Mouse (Mus musculus) cerebellum, postnatal 36 days (tissue): ENCODE results near the gene Rnf126.

Experiments used
- DNase-seq, 2 experiments: peaks; one replicate each; pipeline ENCODE4 v3.0.0; 2021 to 2022; ENCODE audit warnings: mixed read lengths in 2 of 2

Rnf126 gene

GRCm38 (mm10) chr10:79766508-79767325, at the start of gene Rnf126:
Gene Rnf126 (minus strand): TSS chr10:79766952.
- DNase-seq = peak; percentile 99 to 100

DNA sequence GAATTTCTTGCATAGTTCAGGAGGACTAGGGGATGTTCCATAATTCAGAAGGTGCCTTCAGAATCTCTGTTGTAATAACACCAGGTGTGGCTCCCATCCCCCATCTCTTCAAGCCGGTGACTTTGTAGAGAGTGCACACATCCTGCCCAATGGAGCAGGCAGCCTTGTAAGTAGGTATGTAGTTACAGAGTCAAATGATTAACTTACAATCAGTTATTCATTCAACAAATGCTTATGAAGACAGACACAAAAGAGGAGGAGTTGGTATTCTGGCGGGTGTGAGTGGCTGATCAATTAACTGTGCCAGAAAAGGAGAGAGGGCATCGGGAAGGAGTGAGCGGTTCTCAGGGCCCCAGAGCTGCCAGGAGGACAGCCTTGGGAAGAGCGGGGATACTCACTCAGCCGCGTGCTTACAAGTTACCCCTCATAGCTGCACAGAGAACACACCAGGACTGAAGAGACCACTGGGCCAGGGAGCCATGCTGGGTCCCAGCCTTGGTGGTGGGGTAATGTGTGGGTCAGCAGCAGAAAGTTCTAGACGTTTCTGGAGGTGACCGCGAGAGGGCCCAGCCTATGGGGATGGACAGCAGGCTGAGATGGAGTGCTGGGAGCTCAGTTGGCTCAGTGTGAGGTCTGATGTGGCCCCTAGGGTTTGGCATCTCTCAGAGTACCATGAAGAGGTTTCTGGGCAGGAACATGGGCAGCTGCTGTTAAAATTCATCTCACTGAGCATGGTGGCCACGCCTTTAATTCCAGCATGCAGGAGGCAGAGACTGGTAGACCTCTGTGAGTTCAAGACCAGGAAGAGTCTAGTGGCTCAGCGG, 49.1 kb upstream of the Rnf126 start:
- no peak for DNase-seq

DNA sequence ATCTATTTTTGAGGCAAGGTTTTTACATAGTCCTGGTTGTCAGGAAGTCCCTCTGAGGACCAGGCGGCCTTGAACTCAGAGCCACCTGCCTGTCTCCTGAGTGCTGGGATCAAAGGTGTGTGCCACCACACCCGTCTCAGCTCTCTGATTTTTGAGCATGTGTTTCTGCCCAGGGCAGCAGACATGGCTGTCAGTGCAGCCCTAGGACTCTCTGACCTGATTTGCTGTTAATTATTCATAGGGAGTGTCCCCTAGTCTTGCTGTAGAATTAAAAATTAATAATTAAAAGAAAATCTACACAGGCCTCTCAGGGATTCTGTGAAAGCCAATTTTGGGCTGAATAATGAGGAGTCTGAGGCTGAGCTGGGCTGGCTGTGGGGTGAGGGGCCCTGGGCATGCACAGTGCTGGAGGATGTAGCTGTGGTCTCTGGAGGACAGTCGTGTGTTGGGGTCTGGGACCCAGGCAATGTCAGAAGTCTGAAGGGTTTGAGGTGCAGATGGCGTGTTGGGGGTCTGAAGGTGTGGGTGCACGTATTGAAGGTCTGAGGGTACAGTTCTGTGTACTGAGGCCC, 47.6 kb upstream of the Rnf126 start:
- DNase-seq = no peak

DNA sequence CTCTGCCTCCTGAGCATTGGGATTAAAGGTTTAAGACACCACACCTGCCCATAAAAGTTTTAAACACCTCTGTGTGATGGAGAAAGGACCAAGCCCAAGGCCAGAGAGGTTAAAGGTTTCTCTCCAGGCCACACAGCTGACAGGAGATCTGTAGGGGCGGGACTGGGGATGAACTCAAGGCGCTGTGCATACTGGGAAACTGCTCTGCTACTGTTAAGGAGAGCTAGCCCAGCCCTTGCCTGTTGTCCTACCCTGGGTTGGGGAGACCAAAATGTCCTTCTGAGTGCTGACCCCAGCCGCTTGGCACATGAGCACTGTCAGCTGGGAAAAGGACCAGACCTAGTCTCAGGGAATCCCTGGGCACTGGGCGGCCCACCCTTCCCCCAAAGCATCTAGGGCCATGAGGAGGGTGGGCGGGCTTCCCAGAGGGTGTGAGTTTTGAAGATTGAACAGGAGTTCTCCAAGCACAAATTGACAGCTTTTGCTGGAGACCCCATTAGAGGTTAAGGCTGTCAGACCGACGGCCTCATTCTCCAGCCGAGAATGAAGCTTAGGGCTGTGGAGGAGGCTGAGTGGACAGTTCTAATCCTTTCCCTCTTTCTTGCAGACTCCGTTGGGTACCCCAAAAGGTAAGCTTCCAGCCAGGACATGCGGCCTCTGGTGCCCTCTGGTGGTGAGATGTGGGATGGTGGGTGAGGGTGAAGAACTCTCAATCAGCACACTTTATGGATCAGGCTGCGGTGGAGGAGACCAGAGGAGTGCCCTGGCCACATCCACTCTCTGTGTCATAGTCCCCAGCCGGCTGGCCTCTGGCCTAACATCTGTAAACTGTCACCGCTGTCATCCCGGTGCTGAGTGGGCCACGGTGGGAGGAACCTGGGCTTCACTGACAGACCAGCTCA, 45.2 kb upstream of the Rnf126 start:
- peak; percentile 90 to 92 for DNase-seq

- no peak for DNase-seq
Observed at GRCm38 (mm10) chr10:79808728-79809127, 42.0 kb upstream of the Rnf126 start.

GRCm38 (mm10) chr10:79807826-79808225, 41.1 kb upstream of the Rnf126 start:
- DNase-seq = peak; percentile 54 to 62

GRCm38 (mm10) chr10:79806972-79807371, 40.2 kb upstream of the Rnf126 start:
- DNase-seq = no peak

- DNase-seq = no peak
Observed at GRCm38 (mm10) chr10:79806331-79806730, 39.6 kb upstream of the Rnf126 start.

GRCm38 (mm10) chr10:79805636-79806035, 38.9 kb upstream of the Rnf126 start:
- DNase-seq = no peak

DNA sequence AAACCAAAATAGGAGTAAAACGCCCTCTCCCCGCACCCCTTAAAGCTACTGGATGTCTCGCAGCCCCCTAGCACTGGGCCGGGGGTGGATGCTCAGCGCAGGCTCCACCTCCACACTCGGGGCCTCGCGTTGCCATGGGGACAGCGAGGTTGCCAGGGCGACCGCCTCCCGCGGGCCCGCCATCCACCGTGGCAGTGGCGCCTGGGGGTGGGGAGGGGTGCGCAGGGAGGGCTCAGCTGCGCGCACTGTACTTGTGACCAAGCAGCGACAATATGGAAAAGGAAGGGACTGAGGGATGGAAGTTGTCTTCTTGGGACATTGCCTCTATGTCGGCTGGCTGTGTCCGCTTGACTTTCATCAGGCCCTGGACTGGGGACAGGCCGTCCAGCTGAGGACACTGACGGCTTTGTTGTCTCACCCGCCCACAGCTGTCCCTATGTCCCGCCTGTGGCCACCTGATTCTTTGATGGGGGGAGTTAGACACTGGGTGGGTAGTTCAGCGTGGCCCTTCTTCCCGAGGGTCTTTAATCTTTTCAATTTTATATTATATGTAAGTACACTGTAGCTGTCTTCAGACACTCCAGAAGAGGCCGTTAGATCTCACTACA, 37.1 kb upstream of the Rnf126 start:
- peak; percentile 55 to 69 for DNase-seq

DNA sequence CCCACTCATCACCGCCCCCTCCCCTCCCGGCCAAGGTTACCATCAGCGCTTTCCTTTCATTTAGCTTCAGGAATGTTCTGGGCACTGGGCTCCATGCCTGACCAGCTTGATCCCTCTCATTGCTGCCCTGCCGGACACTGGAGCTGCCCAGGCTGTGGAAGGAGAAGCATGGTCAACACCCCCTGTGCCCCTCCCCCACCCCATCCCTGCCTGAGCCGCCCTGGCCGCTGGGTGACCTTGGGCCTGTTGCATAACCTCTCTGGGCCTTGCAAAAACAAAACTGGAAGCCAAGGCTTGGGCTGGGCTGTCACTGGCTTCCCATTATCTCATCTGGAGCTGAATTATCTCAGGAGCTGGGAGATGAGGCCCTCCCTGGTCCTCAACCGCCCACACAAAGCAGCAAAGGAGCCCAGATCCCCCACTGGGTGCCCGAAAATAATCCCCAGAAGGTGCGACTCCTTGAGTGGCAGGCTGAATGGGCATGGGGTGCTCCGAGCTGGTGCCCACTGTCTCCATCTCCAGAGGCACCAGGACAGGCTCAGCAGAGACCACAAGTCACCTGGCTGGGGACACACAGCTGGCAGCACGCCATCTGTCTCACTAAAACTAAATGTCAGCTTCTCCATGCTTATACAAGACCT, 35.7 kb upstream of the Rnf126 start:
- peak; percentile 33 to 35 for DNase-seq

DNA sequence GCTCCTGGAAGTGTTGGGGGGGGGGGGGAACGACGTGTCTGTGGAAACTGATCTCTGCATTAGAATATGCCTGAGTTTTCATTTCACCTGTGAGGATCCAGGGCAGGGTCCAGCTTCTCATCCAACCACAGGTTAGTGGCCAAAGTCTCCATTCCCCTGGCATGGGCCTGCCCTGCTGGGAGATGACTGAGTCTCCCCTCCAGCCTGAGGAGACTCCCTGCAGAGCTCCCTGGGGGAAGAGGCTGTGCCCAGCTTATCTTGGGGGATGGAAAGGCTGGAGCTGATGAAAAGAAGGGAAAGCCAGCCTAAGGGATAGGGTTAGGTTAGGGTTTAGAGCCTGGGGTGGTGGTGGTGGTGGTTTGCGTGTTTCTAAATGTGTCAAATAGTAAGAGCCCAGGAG, 35.1 kb upstream of the Rnf126 start:
- no peak for DNase-seq

- DNase-seq = no peak
Observed at GRCm38 (mm10) chr10:79800508-79800907, 33.8 kb upstream of the Rnf126 start.

- no peak for DNase-seq
Observed at GRCm38 (mm10) chr10:79798289-79798928, 31.7 kb upstream of the Rnf126 start.

DNA sequence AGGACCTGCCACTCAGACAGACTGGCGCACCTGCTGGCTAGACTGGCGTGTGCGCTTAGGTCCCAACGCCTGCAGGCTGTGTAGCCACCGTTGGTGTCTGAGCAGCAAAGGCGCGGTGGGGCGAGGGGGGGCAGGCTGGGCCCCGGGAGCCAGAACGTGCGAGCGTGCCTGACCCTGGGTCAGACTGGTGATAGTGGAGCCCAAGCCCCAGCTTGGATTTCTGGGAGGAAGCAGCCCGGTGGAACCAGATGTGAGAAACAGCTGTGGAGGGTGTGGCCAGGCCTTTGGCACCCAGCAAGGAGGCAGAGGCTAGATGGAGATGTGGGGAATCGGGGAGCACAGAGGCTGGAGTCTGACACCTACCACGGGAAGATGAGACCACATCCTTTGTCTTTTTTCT, 30.6 kb upstream of the Rnf126 start:
- DNase-seq = no peak

DNA sequence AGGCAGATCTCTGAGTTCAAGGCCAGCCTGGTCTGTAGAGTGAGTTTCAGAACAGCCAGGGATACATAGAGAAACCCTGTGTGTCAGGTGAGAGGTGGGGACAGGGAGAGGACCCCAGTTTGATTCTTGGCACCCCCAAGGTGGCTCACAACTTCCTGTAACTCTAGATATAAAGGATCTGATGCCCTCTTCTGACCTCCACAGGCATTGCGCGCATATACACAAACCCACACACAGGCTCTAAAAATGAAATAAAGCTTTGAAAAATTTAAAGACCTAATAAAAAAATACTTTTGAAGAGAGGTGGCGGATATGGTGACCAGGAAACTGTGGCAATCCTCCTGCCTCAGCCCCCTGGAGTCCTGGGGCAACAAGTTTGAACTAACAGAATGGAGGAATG, 29.2 kb upstream of the Rnf126 start:
- DNase-seq = no peak

DNA sequence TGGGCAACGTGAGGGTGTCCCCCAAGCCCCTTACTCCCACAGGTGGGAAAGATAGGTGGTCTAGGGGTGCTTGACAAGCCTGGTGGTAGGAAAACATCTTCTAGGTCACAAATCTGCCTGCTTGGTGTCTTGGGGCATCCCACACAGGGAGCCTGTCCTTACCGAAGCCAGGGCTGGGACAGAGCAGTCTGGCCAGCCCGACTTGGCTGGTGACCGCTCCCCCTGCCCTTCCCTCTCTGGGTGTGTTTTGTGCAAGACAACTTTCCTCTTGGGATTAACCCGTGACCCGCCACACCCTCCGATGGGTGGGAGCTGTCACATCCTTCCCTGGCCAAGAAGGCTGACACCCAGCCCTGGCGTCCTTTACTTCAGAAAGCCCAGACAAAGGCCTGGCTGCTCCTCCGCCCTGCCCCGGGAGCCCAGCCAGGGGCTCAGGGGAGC, 27.8 kb upstream of the Rnf126 start:
- DNase-seq = peak; percentile 43 to 52

- DNase-seq = peak; percentile 33 to 48
Observed at GRCm38 (mm10) chr10:79793738-79794490, 27.2 kb upstream of the Rnf126 start.

- peak; percentile 87 for DNase-seq
Observed at GRCm38 (mm10) chr10:79793051-79793737, 26.4 kb upstream of the Rnf126 start, which contains the start of gene Palm. Gene Palm (plus strand): TSS chr10:79793572.
